In the genomic region with DNA sequence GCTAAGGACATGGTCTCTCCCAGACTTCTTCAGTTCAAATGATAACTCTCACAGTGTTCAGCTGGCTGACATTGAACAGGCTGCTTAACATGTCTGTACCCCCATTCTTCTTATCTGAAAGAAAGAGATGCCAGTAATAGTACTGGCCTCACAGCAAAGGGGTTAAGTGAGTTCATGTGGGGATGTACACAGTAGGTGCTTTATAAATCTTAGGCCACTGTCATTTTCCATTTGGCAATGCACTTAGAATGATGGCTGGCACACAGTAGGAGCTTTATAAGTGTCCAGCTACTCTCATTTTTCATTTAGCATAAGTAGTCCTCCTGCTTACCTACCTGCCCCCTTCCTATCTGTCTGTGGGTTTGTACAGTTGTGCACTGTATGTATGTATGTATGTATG, we compare ENCODE assay signal across 19 mouse cellular contexts.
A peak's percentile ranks its signal among the peaks of the same experiment; 100 is the strongest.
DNase-seq lines count a peak whose midpoint lies in the region; TF ChIP-seq lines count a peak whose summit lies in the region.
"Had no signal": no experiment of that assay in that cellular context is flagged by ENCODE, and none has a peak within 500 bp of the region (broad histone marks: within the 10 kb centered on the region; RNA-seq: fewer than 3 reads in every experiment).

No protein-coding gene starts in this region.

- H3K27me3 ChIP-seq in CH12.LX (replicated peaks) (no peaks in the 10 kb centered on the region), MEL (ENCODE audit: control insufficient read depth in 1 of 2, insufficient read depth in 2 of 2, low read length in 2 of 2) (no peaks in the 10 kb centered on the region)

- H3K79me2 ChIP-seq in CH12.LX (replicated peaks; ENCODE audit: control insufficient read depth, extremely low read depth, insufficient read depth, poor library complexity, severe bottlenecking): no peaks in the 10 kb centered on the region
- no peaks in the 10 kb centered on the region for H3K79me2 ChIP-seq in MEL (ENCODE audit: control insufficient read depth, insufficient read depth, low read length, poor library complexity)

- DNase-seq in heart, adult 11 months: peak; percentile 55
- DNase-seq in heart, postnatal 14 days: no peak
- no peak for DNase-seq in CH12.LX (ENCODE audit: extremely low read depth)
- no peak for DNase-seq in MEL (ENCODE audit: low read depth, low spot score)
- no peak for DNase-seq in kidney, postnatal 36 days
- DNase-seq in left cerebral cortex, adult 18-20 months (ENCODE audit: low spot score in 2 of 2): no peak
- DNase-seq: adrenal gland, adult 2 months; adrenal gland, adult 8-10 months; adrenal gland, postnatal 10 days; adrenal gland, postnatal 14 days; adrenal gland, postnatal 25 days; adrenal gland, postnatal 36 days; B cell, adult 2 months; cerebellum, adult 11 months; cerebellum, adult 11-12 months; cerebellum, adult 18-20 months; cerebellum, adult 2 months; cerebellum, adult 8-10 months had no signal

- no peak overlapping the region for H3K4me3 ChIP-seq in CH12.LX (replicated peaks in 1 of 3; ENCODE audit: low read depth in 2 of 3, low read length in 2 of 3, poor library complexity in 1 of 3)
- H3K4me3 ChIP-seq in MEL (ENCODE audit: control insufficient read depth in 1 of 2, insufficient read depth in 1 of 2, low read depth in 2 of 2, low read length in 2 of 2): no peak overlapping the region

- no peak for TF ChIP-seq RAD21 in CH12.LX (IDR thresholded peaks at IDR 0.05; ENCODE audit: low read depth, low read length)
- TF ChIP-seq RAD21 in MEL (IDR thresholded peaks at IDR 0.05; ENCODE audit: low read depth, low read length): no peak

- no peak overlapping the region for H3K27ac ChIP-seq in CH12.LX (ENCODE audit: insufficient read depth, low read depth)
- no peak overlapping the region for H3K27ac ChIP-seq in MEL (ENCODE audit: control insufficient read depth, low read depth, low read length)

- H3K4me1 ChIP-seq in CH12.LX (ENCODE audit: control insufficient read depth in 1 of 2, insufficient read depth in 2 of 2): peaks cover 7 to 22% of the 10 kb centered on the region in 2 experiments
- 0 out of 4 replicates have a peak, but pooled peaks cover 0 to 2% of the 10 kb centered on the region in 2 experiments for H3K4me1 ChIP-seq in MEL (ENCODE audit: control insufficient read depth in 1 of 2, insufficient read depth in 2 of 2, low read length in 2 of 2)

- no peak overlapping the region for H3K4me2 ChIP-seq in CH12.LX (ENCODE audit: insufficient read depth, low read depth, poor library complexity, severe bottlenecking)

- H3K36me3 ChIP-seq in CH12.LX (replicated peaks in 1 of 2; ENCODE audit: control insufficient read depth in 1 of 2, insufficient read depth in 1 of 2, low read length in 1 of 2): no peaks in the 10 kb centered on the region
- H3K36me3 ChIP-seq in MEL (ENCODE audit: control insufficient read depth in 1 of 2, insufficient read depth in 2 of 2, low read length in 2 of 2): peaks cover 0 to 3% of the 10 kb centered on the region in 2 experiments; a peak in 1 of 4 replicates
- H3K36me3 ChIP-seq: G1E had no signal

- no peak for TF ChIP-seq POLR2A in CH12.LX (IDR thresholded peaks at IDR 0.05; ENCODE audit: low read depth, low read length)
- no peak for TF ChIP-seq POLR2A in MEL (IDR thresholded peaks at IDR 0.05; ENCODE audit: control insufficient read depth in 1 of 2, insufficient read depth in 1 of 2, low read depth in 1 of 2, low read length in 2 of 2, poor library complexity in 1 of 2)

- no peak overlapping the region for H3K9ac ChIP-seq in CH12.LX (ENCODE audit: insufficient read depth, low read depth)
- H3K9ac ChIP-seq in MEL (ENCODE audit: control insufficient read depth, low read depth, low read length, poor library complexity, severe bottlenecking): no peak overlapping the region

- intact Hi-C loops in heart, postnatal 14 days (cut with DNase I): no loop called here

- TF ChIP-seq CTCF in CH12.LX (conservative IDR thresholded peaks at IDR 0.05 in 1 of 2, IDR thresholded peaks at IDR 0.05 in 1 of 2; ENCODE audit: low read depth in 2 of 2, low read length in 2 of 2) (no peak), MEL (IDR thresholded peaks at IDR 0.05 in 2 of 3, conservative IDR thresholded peaks at IDR 0.05 in 1 of 3; ENCODE audit: control insufficient read depth in 1 of 3, insufficient read depth in 1 of 3, low read depth in 2 of 3, low read length in 3 of 3, poor library complexity in 1 of 3, severe bottlenecking in 1 of 3) (no peak)

- H3K9me3 ChIP-seq in CH12.LX (replicated peaks; ENCODE audit: low read length): no peaks in the 10 kb centered on the region
- H3K9me3 ChIP-seq in MEL (replicated peaks; ENCODE audit: insufficient read depth, low read length): no peaks in the 10 kb centered on the region
- H3K9me3 ChIP-seq: G1E had no signal

- dilution Hi-C loops in CH12.LX (cut with MboI; ENCODE audit: extremely low pct_ligation_motif_present, extremely low pct_unique_long_range_greater_than_20kb, low sequenced_read_pairs): no loop called here

- TF ChIP-seq EP300 in CH12.LX (IDR thresholded peaks at IDR 0.05; ENCODE audit: low read length) (no peak), MEL (IDR thresholded peaks at IDR 0.05; ENCODE audit: low read depth in 1 of 2, low read length in 2 of 2) (no peak)

- in situ Hi-C loops in CH12.LX (cut with MboI; ENCODE audit: low pct_ligation_motif_present, low pct_unique_long_range_greater_than_20kb, low sequenced_read_pairs): loop anchor here (10.0 kb wide), 1 partner anchor 135 kb away; the partner anchor contains the start of gene Nipbl

TF ChIP-seq in CH12.LX, 34 proteins besides CTCF, POLR2A, EP300 and RAD21:
- TF ChIP-seq ZKSCAN1 (IDR thresholded peaks at IDR 0.05; ENCODE audit: borderline replicate concordance, low read depth, low read length) (peak; percentile 70), TCF12 (IDR thresholded peaks at IDR 0.05; ENCODE audit: low read depth, low read length) (no peak)
TF ChIP-seq in CH12.LX: peak in this region for 1.

TF ChIP-seq in MEL, 35 proteins besides CTCF, POLR2A, EP300 and RAD21:
- peak; percentile 90 for TF ChIP-seq ZKSCAN1 (IDR thresholded peaks at IDR 0.05; ENCODE audit: low read depth, low read length)
- TF ChIP-seq HCFC1 (IDR thresholded peaks at IDR 0.05; ENCODE audit: low read depth, low read length): no peak
